Mouse (Mus musculus): ENCODE data around the gene Jpt2. TPM values are rescaled to one million over a fixed set of nuclear protein-coding genes. Genes with fewer than 3 reads are reported as not detected.

Gene Jpt2
- polyA plus RNA-seq, 1 experiment from 2014 or later = 54.0 TPM

Other genes starting within 250 kb of the Jpt2 start
- gene Rnf151, start 242.6 kb downstream of the Jpt2 start, polyA plus RNA-seq (2015; fragmentation: Nextera tagmentation; extraction: Ambion mirVana) = 0.13 TPM in 1 of 2 replicates, not detected in the other
- gene Rps2, start 242.6 kb downstream of the Jpt2 start, polyA plus RNA-seq (2015; fragmentation: Nextera tagmentation; extraction: Ambion mirVana) = 1,372 and 1,374 TPM in 2 replicates
- gene Ndufb10, start 236.2 kb downstream of the Jpt2 start, polyA plus RNA-seq (2015; fragmentation: Nextera tagmentation; extraction: Ambion mirVana) = 304 and 335 TPM in 2 replicates
- gene Rpl3l, start 232.9 kb downstream of the Jpt2 start, polyA plus RNA-seq (2015; fragmentation: Nextera tagmentation; extraction: Ambion mirVana) = 0.82 and 1.6 TPM in 2 replicates
- gene Msrb1, start 224.0 kb downstream of the Jpt2 start, polyA plus RNA-seq (2015; fragmentation: Nextera tagmentation; extraction: Ambion mirVana) = 48.7 and 53.4 TPM in 2 replicates
- gene Hs3st6, start 207.7 kb downstream of the Jpt2 start, polyA plus RNA-seq (2015; fragmentation: Nextera tagmentation; extraction: Ambion mirVana) = 0.25 and 0.40 TPM in 2 replicates
- gene Meiob, start 156.4 kb downstream of the Jpt2 start, polyA plus RNA-seq (2015; fragmentation: Nextera tagmentation; extraction: Ambion mirVana) = 0.17 and 0.23 TPM in 2 replicates
- 65.8 and 74.0 TPM in 2 replicates for gene Hagh, start 120.5 kb downstream of the Jpt2 start, polyA plus RNA-seq (2015; fragmentation: Nextera tagmentation; extraction: Ambion mirVana)
- 11.0 and 12.8 TPM in 2 replicates for gene Fahd1, start 110.3 kb downstream of the Jpt2 start, polyA plus RNA-seq (2015; fragmentation: Nextera tagmentation; extraction: Ambion mirVana)
- gene Igfals, start 94.7 kb downstream of the Jpt2 start, polyA plus RNA-seq (2015; fragmentation: Nextera tagmentation; extraction: Ambion mirVana) = 2.1 and 2.4 TPM in 2 replicates
- gene Nubp2, start 74.3 kb downstream of the Jpt2 start, polyA plus RNA-seq (2015; fragmentation: Nextera tagmentation; extraction: Ambion mirVana) = 109 and 112 TPM in 2 replicates
- 89.2 and 97.8 TPM in 2 replicates for gene Spsb3, start 74.0 kb downstream of the Jpt2 start, polyA plus RNA-seq (2015; fragmentation: Nextera tagmentation; extraction: Ambion mirVana)
- 19.9 and 24.9 TPM in 2 replicates for gene Eme2, start 65.6 kb downstream of the Jpt2 start, polyA plus RNA-seq (2015; fragmentation: Nextera tagmentation; extraction: Ambion mirVana)
- gene Mrps34, start 65.6 kb downstream of the Jpt2 start, polyA plus RNA-seq (2015; fragmentation: Nextera tagmentation; extraction: Ambion mirVana) = 128 and 136 TPM in 2 replicates
- gene Nme3, start 64.2 kb downstream of the Jpt2 start, polyA plus RNA-seq (2015; fragmentation: Nextera tagmentation; extraction: Ambion mirVana) = 47.7 and 57.2 TPM in 2 replicates
- gene Mapk8ip3, start 23.7 kb downstream of the Jpt2 start, polyA plus RNA-seq (2015; fragmentation: Nextera tagmentation; extraction: Ambion mirVana) = 15.3 and 18.3 TPM in 2 replicates
- 4.7 and 5.4 TPM in 2 replicates for gene Cramp1l, start 55.1 kb upstream of the Jpt2 start, polyA plus RNA-seq (2015; fragmentation: Nextera tagmentation; extraction: Ambion mirVana)
- 10.6 and 11.7 TPM in 2 replicates for gene Ift140, start 55.4 kb upstream of the Jpt2 start, polyA plus RNA-seq (2015; fragmentation: Nextera tagmentation; extraction: Ambion mirVana)
- 5.5 and 6.0 TPM in 2 replicates for gene Tmem204, start 122.9 kb upstream of the Jpt2 start, polyA plus RNA-seq (2015; fragmentation: Nextera tagmentation; extraction: Ambion mirVana)
- gene Telo2, start 155.3 kb upstream of the Jpt2 start, polyA plus RNA-seq (2015; fragmentation: Nextera tagmentation; extraction: Ambion mirVana) = 19.2 and 19.8 TPM in 2 replicates
- gene Ptx4, start 160.1 kb upstream of the Jpt2 start, polyA plus RNA-seq (2015; fragmentation: Nextera tagmentation; extraction: Ambion mirVana) = 0.12 TPM in 1 of 2 replicates, not detected in the other
- gene Clcn7, start 172.7 kb upstream of the Jpt2 start, polyA plus RNA-seq (2015; fragmentation: Nextera tagmentation; extraction: Ambion mirVana) = 12.7 and 15.0 TPM in 2 replicates
- gene Ccdc154, start 201.8 kb upstream of the Jpt2 start, polyA plus RNA-seq (2015; fragmentation: Nextera tagmentation; extraction: Ambion mirVana) = 0.07 and 0.10 TPM in 2 replicates
- gene Gm38655, start 214.8 kb upstream of the Jpt2 start, polyA plus RNA-seq (2015; fragmentation: Nextera tagmentation; extraction: Ambion mirVana) = 0.19 TPM in 1 of 2 replicates, not detected in the other
- 34.4 and 34.5 TPM in 2 replicates for gene BC003965, start 223.9 kb upstream of the Jpt2 start, polyA plus RNA-seq (2015; fragmentation: Nextera tagmentation; extraction: Ambion mirVana)
- 12.4 and 13.9 TPM in 2 replicates for gene Unkl, start 227.7 kb upstream of the Jpt2 start, polyA plus RNA-seq (2015; fragmentation: Nextera tagmentation; extraction: Ambion mirVana)